In genomic region chr13:76057267-76058069, GRCm38 (mm10) we compare ENCODE assay signal across 16 mouse cellular contexts. TPM values are rescaled to one million over a fixed set of nuclear protein-coding genes. Genes with fewer than 3 reads are reported as not detected.
DNase-seq lines count a peak whose midpoint lies in the region; ATAC-seq and TF ChIP-seq lines count a peak whose summit lies in the region.
"Had no signal": no experiment of that assay in that cellular context is flagged by ENCODE, and none has a peak within 500 bp of the region (broad histone marks: within the 10 kb centered on the region; RNA-seq: fewer than 3 reads in every experiment).

No protein-coding gene starts in this region.

- TF ChIP-seq CTCF in forebrain, postnatal 0 days (IDR thresholded peaks at IDR 0.05; ENCODE audit: low read depth) = no peak

- H3K4me3 ChIP-seq in forebrain, postnatal 0 days (ENCODE audit: low read depth, low read length) = no peak overlapping the region
- no peak overlapping the region for H3K4me3 ChIP-seq in forebrain, embryonic 15.5 days
- H3K4me3 ChIP-seq in midbrain, embryonic 15.5 days = no peak overlapping the region
- no peak overlapping the region for H3K4me3 ChIP-seq in midbrain, embryonic 13.5 days (replicated peaks)
- no peak overlapping the region for H3K4me3 ChIP-seq in neural tube, embryonic 12.5 days

- 0 out of 2 replicates have a peak overlapping the region, but pooled peaks have one; percentile 100 for H3K4me2 ChIP-seq in forebrain, postnatal 0 days (ENCODE audit: low read depth)
- H3K4me2 ChIP-seq in forebrain, embryonic 15.5 days (replicated peaks) = no peak overlapping the region
- H3K4me2 ChIP-seq in midbrain, embryonic 15.5 days = peak overlapping the region; percentile 80
- no peak overlapping the region for H3K4me2 ChIP-seq in midbrain, embryonic 13.5 days (replicated peaks)
- H3K4me2 ChIP-seq in neural tube, embryonic 12.5 days (replicated peaks) = peak overlapping the region; percentile 99; the same call in 1 of the 2 replicates

- 70% methylated on average over 10 of the region's 10 CpGs for WGBS in forebrain, postnatal 0 days
- 69% methylated on average over 10 of the region's 10 CpGs for WGBS in forebrain, embryonic 15.5 days
- 72% methylated on average over 10 of the region's 10 CpGs for WGBS in midbrain, embryonic 15.5 days
- WGBS in midbrain, embryonic 13.5 days = 69% methylated on average over 10 of the region's 10 CpGs
- 64% methylated on average over 10 of the region's 10 CpGs for WGBS in neural tube, embryonic 12.5 days

- peaks cover 10% of the 10 kb centered on the region; the same call in 1 of the 2 replicates for H3K27me3 ChIP-seq in forebrain, postnatal 0 days (ENCODE audit: insufficient read depth, low read length)
- H3K27me3 ChIP-seq in forebrain, embryonic 15.5 days = peaks cover 27% of the 10 kb centered on the region; the same call in 1 of the 2 replicates
- peaks cover 31% of the 10 kb centered on the region for H3K27me3 ChIP-seq in midbrain, embryonic 15.5 days (replicated peaks)
- peaks cover 51% of the 10 kb centered on the region for H3K27me3 ChIP-seq in midbrain, embryonic 13.5 days
- peaks cover 43% of the 10 kb centered on the region for H3K27me3 ChIP-seq in neural tube, embryonic 12.5 days (replicated peaks)

- H3K27ac ChIP-seq in forebrain, postnatal 0 days (ENCODE audit: low read depth, low read length) = no peak overlapping the region
- H3K27ac ChIP-seq in forebrain, embryonic 15.5 days (replicated peaks) = no peak overlapping the region
- H3K27ac ChIP-seq in midbrain, embryonic 15.5 days = no peak overlapping the region
- H3K27ac ChIP-seq in midbrain, embryonic 13.5 days = no peak overlapping the region
- no peak overlapping the region for H3K27ac ChIP-seq in neural tube, embryonic 12.5 days
- H3K27ac ChIP-seq: heart, embryonic 13.5 days had no signal

- ATAC-seq in forebrain, postnatal 0 days = no peak
- no peak for ATAC-seq in forebrain, embryonic 15.5 days (replicated peaks)
- no peak for ATAC-seq in midbrain, embryonic 15.5 days (replicated peaks)
- no peak for ATAC-seq in midbrain, embryonic 13.5 days
- no peak for ATAC-seq in neural tube, embryonic 12.5 days (ENCODE audit: low FRiP score, low read depth)
- ATAC-seq: activated CD4-positive, CD25-positive, alpha-beta regulatory T cell, adult 4 months had no signal

- H3K9ac ChIP-seq in forebrain, postnatal 0 days = no peak overlapping the region
- no peak overlapping the region for H3K9ac ChIP-seq in forebrain, embryonic 15.5 days (replicated peaks)
- no peak overlapping the region for H3K9ac ChIP-seq in midbrain, embryonic 15.5 days
- no peak overlapping the region for H3K9ac ChIP-seq in midbrain, embryonic 13.5 days (replicated peaks)
- no peak overlapping the region for H3K9ac ChIP-seq in neural tube, embryonic 12.5 days

- no peaks in the 10 kb centered on the region for H3K9me3 ChIP-seq in forebrain, postnatal 0 days (ENCODE audit: low read length)
- H3K9me3 ChIP-seq in forebrain, embryonic 15.5 days = no peaks in the 10 kb centered on the region
- no peaks in the 10 kb centered on the region for H3K9me3 ChIP-seq in midbrain, embryonic 15.5 days
- no peaks in the 10 kb centered on the region for H3K9me3 ChIP-seq in midbrain, embryonic 13.5 days
- no peaks in the 10 kb centered on the region for H3K9me3 ChIP-seq in neural tube, embryonic 12.5 days
- H3K9me3 ChIP-seq: heart, embryonic 13.5 days had no signal

- no peak for DNase-seq in forebrain, postnatal 0 days
- DNase-seq in layer of hippocampus, postnatal 14 days (ENCODE audit: low spot score in 2 of 2) = peak; percentile 14 to 26
- DNase-seq in gastrocnemius, adult 18-20 months (ENCODE audit: low spot score) = no peak
- no peak for DNase-seq in ovary, adult 18-20 months (ENCODE audit: low spot score)
- DNase-seq: cerebellum, postnatal 36 days; gastrocnemius, postnatal 10 days; kidney, adult 2 months; lung, postnatal 36 days; spleen, adult 18-20 months had no signal

- peaks cover 4% of the 10 kb centered on the region; the same call in 1 of the 2 replicates for H3K4me1 ChIP-seq in forebrain, postnatal 0 days (ENCODE audit: insufficient read depth)
- peaks cover 20% of the 10 kb centered on the region for H3K4me1 ChIP-seq in forebrain, embryonic 15.5 days
- H3K4me1 ChIP-seq in midbrain, embryonic 15.5 days = peaks cover 15% of the 10 kb centered on the region; the same call in 1 of the 2 replicates
- H3K4me1 ChIP-seq in midbrain, embryonic 13.5 days (replicated peaks) = peaks cover 15% of the 10 kb centered on the region; the same call in 1 of the 2 replicates
- H3K4me1 ChIP-seq in neural tube, embryonic 12.5 days = peaks cover 17% of the 10 kb centered on the region

- H3K36me3 ChIP-seq in forebrain, postnatal 0 days (ENCODE audit: insufficient read depth) = peaks cover 3% of the 10 kb centered on the region; the same call in 1 of the 2 replicates
- no peaks in the 10 kb centered on the region for H3K36me3 ChIP-seq in forebrain, embryonic 15.5 days
- H3K36me3 ChIP-seq in midbrain, embryonic 15.5 days (replicated peaks) = 0 out of 2 replicates have a peak, but pooled peaks cover 3% of the 10 kb centered on the region
- H3K36me3 ChIP-seq in midbrain, embryonic 13.5 days = peaks cover 4% of the 10 kb centered on the region; the same call in 1 of the 2 replicates
- H3K36me3 ChIP-seq in neural tube, embryonic 12.5 days = no peaks in the 10 kb centered on the region

RNA-seq across cellular contexts. Expression of gene Gpr150, which starts 0.7 kb away (rescaled TPM):
- total RNA-seq in forebrain, postnatal 0 days (2014; rRNA removed) = 1.9 and 2.5 TPM in 2 replicates
- polyA plus RNA-seq in forebrain, postnatal 0 days (2015; fragmentation: Nextera tagmentation; extraction: Ambion mirVana) = 3.0 and 3.3 TPM in 2 replicates
- polyA plus RNA-seq in forebrain, embryonic 15.5 days (2015; fragmentation: Nextera tagmentation; extraction: Ambion mirVana) = 1.3 and 1.4 TPM in 2 replicates
- polyA plus RNA-seq in midbrain, embryonic 15.5 days (2015; fragmentation: Nextera tagmentation; extraction: Ambion mirVana) = 2.5 and 2.6 TPM in 2 replicates
- polyA plus RNA-seq in midbrain, embryonic 13.5 days (2015; fragmentation: Nextera tagmentation; extraction: Ambion mirVana) = 1.1 and 1.3 TPM in 2 replicates
- 1 to 10 TPM; 2.9 to 3.3 TPM for total RNA-seq in layer of hippocampus, postnatal 14 days (2021)
- polyA plus RNA-seq in neural tube, embryonic 12.5 days (2016; fragmentation: Nextera tagmentation; extraction: Ambion mirVana) = 0.80 and 0.91 TPM in 2 replicates
- not detected for total RNA-seq in gastrocnemius, adult 18-20 months (2021)
- total RNA-seq: gastrocnemius, postnatal 10 days; MEL had no signal
- polyA plus RNA-seq: activated CD4-positive, CD25-positive, alpha-beta regulatory T cell, adult 4 months; heart, embryonic 13.5 days had no signal

RNA-seq across cellular contexts. Expression of gene Rfesd, which starts 38.9 kb away (rescaled TPM):
- total RNA-seq in forebrain, postnatal 0 days (2014; rRNA removed) = 18.9 and 22.1 TPM in 2 replicates
- polyA plus RNA-seq in forebrain, postnatal 0 days (2015; fragmentation: Nextera tagmentation; extraction: Ambion mirVana) = 23.4 and 24.9 TPM in 2 replicates
- polyA plus RNA-seq in forebrain, embryonic 15.5 days (2015; fragmentation: Nextera tagmentation; extraction: Ambion mirVana) = 21.4 and 22.1 TPM in 2 replicates
- 18.8 and 19.0 TPM in 2 replicates for polyA plus RNA-seq in midbrain, embryonic 15.5 days (2015; fragmentation: Nextera tagmentation; extraction: Ambion mirVana)
- polyA plus RNA-seq in midbrain, embryonic 13.5 days (2015; fragmentation: Nextera tagmentation; extraction: Ambion mirVana) = 18.6 and 20.3 TPM in 2 replicates
- total RNA-seq in layer of hippocampus, postnatal 14 days (2021) = 10 to 100 TPM; 13.7 to 16.1 TPM
- polyA plus RNA-seq in neural tube, embryonic 12.5 days (2016; fragmentation: Nextera tagmentation; extraction: Ambion mirVana) = 16.4 and 20.1 TPM in 2 replicates
- 10 to 100 TPM; 22.3 to 22.7 TPM for total RNA-seq in gastrocnemius, adult 18-20 months (2021)

RNA-seq across cellular contexts. Expression of gene Arsk, which starts 41.0 kb away (rescaled TPM):
- 4.7 and 6.9 TPM in 2 replicates for total RNA-seq in forebrain, postnatal 0 days (2014; rRNA removed)
- 3.7 TPM in 2 replicates for polyA plus RNA-seq in forebrain, postnatal 0 days (2015; fragmentation: Nextera tagmentation; extraction: Ambion mirVana)
- 4.4 and 4.7 TPM in 2 replicates for polyA plus RNA-seq in forebrain, embryonic 15.5 days (2015; fragmentation: Nextera tagmentation; extraction: Ambion mirVana)
- 3.6 and 4.0 TPM in 2 replicates for polyA plus RNA-seq in midbrain, embryonic 15.5 days (2015; fragmentation: Nextera tagmentation; extraction: Ambion mirVana)
- polyA plus RNA-seq in midbrain, embryonic 13.5 days (2015; fragmentation: Nextera tagmentation; extraction: Ambion mirVana) = 4.8 and 5.1 TPM in 2 replicates
- total RNA-seq in layer of hippocampus, postnatal 14 days (2021) = 1 to 10 TPM; 4.8 to 7.6 TPM
- 4.2 and 5.0 TPM in 2 replicates for polyA plus RNA-seq in neural tube, embryonic 12.5 days (2016; fragmentation: Nextera tagmentation; extraction: Ambion mirVana)
- 1 to 10 TPM; 3.7 to 4.8 TPM for total RNA-seq in gastrocnemius, adult 18-20 months (2021)

RNA-seq across cellular contexts. Expression of gene Ttc37, which starts 41.1 kb away (rescaled TPM):
- total RNA-seq in forebrain, postnatal 0 days (2014; rRNA removed) = 15.3 and 22.0 TPM in 2 replicates
- 3.6 and 5.4 TPM in 2 replicates for polyA plus RNA-seq in forebrain, postnatal 0 days (2015; fragmentation: Nextera tagmentation; extraction: Ambion mirVana)
- polyA plus RNA-seq in forebrain, embryonic 15.5 days (2015; fragmentation: Nextera tagmentation; extraction: Ambion mirVana) = 10.8 TPM in 2 replicates
- 9.0 and 9.5 TPM in 2 replicates for polyA plus RNA-seq in midbrain, embryonic 15.5 days (2015; fragmentation: Nextera tagmentation; extraction: Ambion mirVana)
- 10.3 and 10.8 TPM in 2 replicates for polyA plus RNA-seq in midbrain, embryonic 13.5 days (2015; fragmentation: Nextera tagmentation; extraction: Ambion mirVana)
- total RNA-seq in layer of hippocampus, postnatal 14 days (2021) = 10 to 100 TPM; 19.1 TPM
- 13.1 and 13.8 TPM in 2 replicates for polyA plus RNA-seq in neural tube, embryonic 12.5 days (2016; fragmentation: Nextera tagmentation; extraction: Ambion mirVana)
- total RNA-seq in gastrocnemius, adult 18-20 months (2021) = 10 to 100 TPM; 12.1 to 12.8 TPM

Comparison
In these comparisons a context has a peak if more than half of its experiments do, and no peak if none do; other contexts are left out.
1. H3K4me2 ChIP-seq: peak in forebrain, postnatal 0 days (single experiment), midbrain, embryonic 15.5 days (single experiment) and neural tube, embryonic 12.5 days (single experiment); none in forebrain, embryonic 15.5 days (single experiment) and midbrain, embryonic 13.5 days (single experiment).
2. DNase-seq: peak in layer of hippocampus, postnatal 14 days (2 of 2); none in forebrain, postnatal 0 days (single experiment), gastrocnemius, adult 18-20 months (single experiment) and ovary, adult 18-20 months (single experiment).